Mouse (Mus musculus) urinary bladder, postnatal 14 days (tissue): ENCODE data around the gene Hsp90ab1.

Experiments used
- DNase-seq: peaks from one replicate; pipeline ENCODE4 v3.0.0; 2021; ENCODE audit warnings: low spot score

Hsp90ab1 gene

GRCm38 (mm10) chr17:45573087-45573779, at the start of gene Hsp90ab1:
Hsp90ab1 (minus strand) TSS chr17:45573271.
- DNase-seq: peak; percentile 99

GRCm38 (mm10) chr17:45619386-45620256, 46.5 kb upstream of the Hsp90ab1 start:
- DNase-seq: no peak

- DNase-seq: no peak
Measured at GRCm38 (mm10) chr17:45618941-45619385, 45.9 kb upstream of the Hsp90ab1 start.

GRCm38 (mm10) chr17:45617655-45618054, 44.6 kb upstream of the Hsp90ab1 start:
- DNase-seq: no peak

GRCm38 (mm10) chr17:45616679-45617078, 43.6 kb upstream of the Hsp90ab1 start:
- no peak for DNase-seq

GRCm38 (mm10) chr17:45616046-45616650, 43.1 kb upstream of the Hsp90ab1 start:
- DNase-seq: no peak

- DNase-seq: no peak
Measured at GRCm38 (mm10) chr17:45612921-45613320, 39.9 kb upstream of the Hsp90ab1 start.

GRCm38 (mm10) chr17:45612008-45612407, 38.9 kb upstream of the Hsp90ab1 start:
- DNase-seq: no peak

- DNase-seq: no peak
Measured at GRCm38 (mm10) chr17:45610144-45610866, 37.2 kb upstream of the Hsp90ab1 start.

GRCm38 (mm10) chr17:45608396-45608795, 35.3 kb upstream of the Hsp90ab1 start:
- DNase-seq: no peak

- DNase-seq: no peak
Measured at GRCm38 (mm10) chr17:45606992-45607879, 34.2 kb upstream of the Hsp90ab1 start.

- no peak for DNase-seq
Measured at GRCm38 (mm10) chr17:45602984-45603383, 29.9 kb upstream of the Hsp90ab1 start.

GRCm38 (mm10) chr17:45601877-45602304, 28.8 kb upstream of the Hsp90ab1 start, which contains the start of gene Mymx:
Mymx (minus strand) TSS chr17:45602102.
- DNase-seq: no peak

- no peak for DNase-seq
Measured at GRCm38 (mm10) chr17:45601325-45601724, 28.3 kb upstream of the Hsp90ab1 start.

- DNase-seq: no peak
Measured at GRCm38 (mm10) chr17:45600267-45600666, 27.2 kb upstream of the Hsp90ab1 start.

GRCm38 (mm10) chr17:45599446-45600242, 26.6 kb upstream of the Hsp90ab1 start, which contains the start of gene Slc29a1:
Slc29a1 (minus strand) TSS chr17:45599606.
- DNase-seq: peak; percentile 76

- no peak for DNase-seq
Measured at GRCm38 (mm10) chr17:45598891-45599290, 25.8 kb upstream of the Hsp90ab1 start.

GRCm38 (mm10) chr17:45598376-45598775, 25.3 kb upstream of the Hsp90ab1 start:
- no peak for DNase-seq

- no peak for DNase-seq
Measured at GRCm38 (mm10) chr17:45597787-45598186, 24.7 kb upstream of the Hsp90ab1 start.
